Mouse (Mus musculus) thymus, postnatal 0 days (tissue): ENCODE data around the gene Ntn4. TPM values are rescaled to one million over a fixed set of nuclear protein-coding genes. Genes with fewer than 3 reads are reported as not detected.

Experiments
- DNase-seq: peaks from one replicate; pipeline ENCODE4 v3.0.0-alpha.2; 2015; ENCODE audit warnings: low spot score
- polyA plus RNA-seq: library from polyadenylated mRNA; unstranded; fragments of >200 nt; fragmentation: Nextera tagmentation; extraction: Ambion mirVana; gene quantifications from 2 replicates; pipeline ENCODE4 v1.2.1, GENCODE M21; 2015

Ntn4 gene
- polyA plus RNA-seq, 1 experiment from 2014 or later: 0.05 TPM

GRCm38 (mm10) chr10:93728131-93728530 is 87.7 kb downstream of the Ntn4 start:
- no peak for DNase-seq

GRCm38 (mm10) chr10:93730514-93730913 is 90.0 kb downstream of the Ntn4 start:
- no peak for DNase-seq

- DNase-seq: no peak
These were observed 90.8 kb downstream of the Ntn4 start for GRCm38 (mm10) chr10:93731248-93731691.

GRCm38 (mm10) chr10:93736114-93736645 is 95.7 kb downstream of the Ntn4 start:
- no peak for DNase-seq

GRCm38 (mm10) chr10:93737080-93737479 is 96.6 kb downstream of the Ntn4 start:
- no peak for DNase-seq

GRCm38 (mm10) chr10:93741446-93742096 is 101.1 kb downstream of the Ntn4 start:
- no peak for DNase-seq

- DNase-seq: no peak
These were observed 101.6 kb downstream of the Ntn4 start for GRCm38 (mm10) chr10:93742097-93742446.

GRCm38 (mm10) chr10:93742598-93742997 is 102.1 kb downstream of the Ntn4 start:
- DNase-seq: peak; percentile 2

- no peak for DNase-seq
These were observed 109.0 kb downstream of the Ntn4 start for GRCm38 (mm10) chr10:93749267-93750192.

- DNase-seq: no peak
These were observed 110.8 kb downstream of the Ntn4 start for GRCm38 (mm10) chr10:93751302-93751701.

GRCm38 (mm10) chr10:93753711-93754391 is 113.4 kb downstream of the Ntn4 start:
- no peak for DNase-seq

GRCm38 (mm10) chr10:93756211-93756610 is 115.7 kb downstream of the Ntn4 start:
- no peak for DNase-seq

- no peak for DNase-seq
These were observed 119.2 kb downstream of the Ntn4 start for GRCm38 (mm10) chr10:93759644-93760043.

GRCm38 (mm10) chr10:93760429-93760828 is 119.9 kb downstream of the Ntn4 start:
- no peak for DNase-seq

GRCm38 (mm10) chr10:93763074-93763473 is 122.6 kb downstream of the Ntn4 start:
- peak; percentile 68 for DNase-seq

- no peak for DNase-seq
These were observed 125.7 kb downstream of the Ntn4 start for GRCm38 (mm10) chr10:93766221-93766620.

- DNase-seq: no peak
These were observed 126.8 kb downstream of the Ntn4 start for GRCm38 (mm10) chr10:93767245-93767644.

GRCm38 (mm10) chr10:93768222-93768621 is 127.7 kb downstream of the Ntn4 start:
- DNase-seq: no peak

- no peak for DNase-seq
These were observed 131.5 kb downstream of the Ntn4 start for GRCm38 (mm10) chr10:93771931-93772465.

- DNase-seq: no peak
These were observed 132.0 kb downstream of the Ntn4 start for GRCm38 (mm10) chr10:93772492-93772891.

GRCm38 (mm10) chr10:93776731-93777151 is 136.3 kb downstream of the Ntn4 start:
- no peak for DNase-seq
